Mouse (Mus musculus): ENCODE measurements at regions not wholly inside any gene's neighbourhood (a gene's known extent, or its start where the extent isn't known, plus 50 kb on each side); places are given as distances from the start of the nearest gene placed in this dataset.

- TF ChIP-seq EP300 (IDR thresholded peaks at IDR 0.05; ENCODE audit: low read length), result no peak
- TF ChIP-seq CTCF (conservative IDR thresholded peaks at IDR 0.05 in 1 of 2, IDR thresholded peaks at IDR 0.05 in 1 of 2; ENCODE audit: low read depth in 2 of 2, low read length in 2 of 2), result no peak
- TF ChIP-seq GABPA (IDR thresholded peaks at IDR 0.05; ENCODE audit: insufficient replicate concordance, low read depth, low read length), result no peak
- no peak for TF ChIP-seq NRF1 (IDR thresholded peaks at IDR 0.05; ENCODE audit: low read depth, low read length)
- no peak for TF ChIP-seq USF1 (IDR thresholded peaks at IDR 0.05; ENCODE audit: low read depth, low read length)
- TF ChIP-seq CHD2 (IDR thresholded peaks at IDR 0.05; ENCODE audit: low read length), result no peak
- no peak for TF ChIP-seq MAZ (IDR thresholded peaks at IDR 0.05; ENCODE audit: low read depth, low read length)
Observed at GRCm38 (mm10) chr2:75034708-75035107, 209.1 kb downstream of the Mtx2 start.
